Mouse (Mus musculus) kidney, adult 18-20 months (tissue): ENCODE measurements around the gene Caskin1.
A peak's percentile ranks its signal among the peaks of the same experiment; 100 is the strongest.

ENCODE experiments used
- DNase-seq: peaks from one replicate; pipeline ENCODE4 v3.0.0; 2021

Gene Caskin1

GRCm38 (mm10) chr17:24496026-24496425 lies 7.6 kb downstream of the Caskin1 start:
- DNase-seq, result no peak

- no peak for DNase-seq
These were observed 13.8 kb downstream of the Caskin1 start for GRCm38 (mm10) chr17:24502208-24502607.

DNA sequence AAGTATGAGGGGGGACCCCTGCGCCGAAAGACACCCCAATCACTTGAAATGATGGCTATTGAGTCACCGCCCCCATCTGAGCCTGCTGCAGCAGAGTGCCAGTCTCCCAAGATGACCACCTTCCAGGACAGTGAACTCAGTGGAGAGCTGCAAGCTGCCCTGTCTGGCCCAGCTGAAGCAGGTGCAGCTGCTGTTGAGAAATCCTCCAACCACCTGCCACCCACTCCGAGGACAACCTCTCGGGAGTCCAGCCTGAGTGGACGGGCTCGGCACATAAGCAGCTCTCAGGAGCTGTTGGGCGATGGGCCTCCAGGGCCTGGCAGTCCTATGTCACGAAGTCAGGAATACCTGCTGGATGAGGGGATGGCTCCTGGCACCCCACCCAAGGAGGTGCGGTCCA lies 15.7 kb downstream of the Caskin1 start:
- DNase-seq, result no peak

DNA sequence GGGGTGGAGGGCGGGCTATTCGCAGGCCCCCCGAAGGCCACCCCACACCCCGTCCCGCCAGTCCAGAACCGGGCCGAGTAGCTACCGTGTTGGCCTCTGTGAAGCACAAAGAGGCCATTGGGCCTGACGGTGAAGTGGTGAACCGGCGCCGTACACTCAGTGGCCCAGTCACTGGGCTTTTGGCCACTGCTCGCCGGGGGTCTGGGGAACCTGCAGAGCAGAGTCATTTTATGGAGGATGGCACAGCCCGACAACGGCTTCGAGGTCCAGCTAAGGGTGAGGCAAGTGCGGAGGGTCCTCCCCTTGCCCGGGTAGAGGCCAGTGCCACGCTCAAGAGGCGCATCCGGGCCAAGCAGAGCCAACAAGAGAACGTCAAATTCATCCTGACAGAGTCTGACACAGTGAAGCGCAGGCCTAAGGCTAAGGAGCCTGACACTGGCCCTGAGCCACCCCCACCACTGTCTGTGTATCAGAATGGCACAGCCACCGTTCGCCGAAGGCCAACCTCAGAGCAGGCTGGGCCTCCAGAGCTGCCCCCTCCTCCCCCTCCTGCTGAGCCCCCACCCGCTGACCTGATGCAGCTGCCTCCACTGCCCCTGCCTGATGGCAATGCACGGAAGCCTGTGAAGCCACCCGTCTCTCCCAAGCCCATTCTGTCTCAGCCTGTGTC lies 17.0 kb downstream of the Caskin1 start:
- DNase-seq, result no peak

GRCm38 (mm10) chr17:24506332-24507070 lies 18.1 kb downstream of the Caskin1 start:
- DNase-seq, result no peak

DNA sequence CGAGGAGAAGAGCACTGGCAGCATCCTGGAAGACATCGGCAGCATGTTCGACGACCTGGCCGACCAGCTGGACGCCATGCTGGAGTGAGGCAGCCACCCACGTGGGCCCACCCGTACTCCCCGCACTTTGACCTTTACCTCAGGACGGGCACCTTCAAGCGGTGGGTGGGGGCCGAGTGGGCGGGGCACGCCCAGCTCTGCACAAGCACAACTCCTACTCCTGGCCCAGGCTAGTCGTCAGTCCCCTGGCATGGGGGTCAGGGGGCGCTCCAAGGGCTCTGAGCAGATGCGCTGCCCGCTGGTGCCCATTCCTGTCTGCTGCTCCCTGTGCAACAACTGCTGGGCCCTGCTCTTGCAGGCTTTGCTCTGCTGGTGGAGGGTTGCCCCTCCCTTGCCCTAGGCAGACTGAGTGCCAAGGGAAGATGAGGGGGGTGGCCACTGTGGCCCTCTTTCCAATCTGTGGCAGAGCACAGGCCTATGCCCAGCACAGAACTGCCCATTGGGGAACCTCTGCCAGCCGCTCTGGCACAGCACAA lies 18.8 kb downstream of the Caskin1 start:
- DNase-seq, result no peak

DNA sequence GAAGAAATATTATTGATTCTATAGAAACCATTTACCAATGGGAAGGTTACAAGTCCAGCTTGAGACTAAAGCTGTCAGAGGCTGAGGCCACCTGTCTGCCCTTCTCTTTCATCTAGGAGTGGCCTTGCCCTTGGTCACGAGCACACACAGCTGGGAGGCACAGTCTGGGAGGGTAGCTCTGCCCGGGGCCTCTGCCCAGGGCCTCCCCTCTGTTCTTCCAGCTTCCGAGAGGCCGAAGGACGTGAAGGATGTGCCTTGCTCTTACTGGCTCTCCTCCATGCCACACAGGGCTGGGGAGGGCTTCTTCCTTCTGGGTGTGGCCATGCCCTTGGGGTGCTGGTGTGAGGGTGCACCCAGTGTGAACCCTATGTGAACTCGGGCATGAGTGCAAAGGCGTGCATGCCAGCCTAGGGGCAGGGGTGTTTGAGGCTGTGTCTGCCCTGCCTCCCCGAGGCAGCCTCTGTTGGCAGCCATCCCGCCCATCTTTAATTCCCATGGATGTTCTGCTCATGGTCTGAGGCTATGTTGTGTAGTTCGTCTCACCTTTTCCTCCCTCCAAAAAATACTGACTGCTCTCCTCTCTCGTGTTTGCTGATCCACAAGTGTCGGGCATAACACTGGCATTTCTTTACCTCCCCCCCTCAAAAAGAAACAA lies 19.5 kb downstream of the Caskin1 start:
- no peak for DNase-seq

DNA sequence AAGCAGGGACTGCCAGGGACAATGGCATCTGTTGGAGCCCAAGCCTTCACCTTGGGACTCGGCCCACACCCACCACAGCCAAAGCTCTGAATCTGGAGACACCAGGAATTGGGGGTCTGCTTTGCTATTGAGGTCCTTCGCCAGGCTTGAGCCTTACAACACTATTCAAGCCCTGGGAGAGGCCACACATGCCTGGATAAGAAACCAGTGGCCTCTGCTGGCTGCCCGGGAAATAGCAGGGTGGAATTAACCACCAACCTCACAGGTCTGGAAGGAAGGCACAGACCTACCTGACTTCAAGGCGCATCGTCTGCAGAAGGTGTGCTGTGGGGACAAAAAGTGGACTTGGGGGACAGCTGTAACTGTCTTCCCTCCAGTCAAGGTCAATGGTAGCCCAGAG lies 25.2 kb downstream of the Caskin1 start:
- peak; percentile 72 for DNase-seq

DNA sequence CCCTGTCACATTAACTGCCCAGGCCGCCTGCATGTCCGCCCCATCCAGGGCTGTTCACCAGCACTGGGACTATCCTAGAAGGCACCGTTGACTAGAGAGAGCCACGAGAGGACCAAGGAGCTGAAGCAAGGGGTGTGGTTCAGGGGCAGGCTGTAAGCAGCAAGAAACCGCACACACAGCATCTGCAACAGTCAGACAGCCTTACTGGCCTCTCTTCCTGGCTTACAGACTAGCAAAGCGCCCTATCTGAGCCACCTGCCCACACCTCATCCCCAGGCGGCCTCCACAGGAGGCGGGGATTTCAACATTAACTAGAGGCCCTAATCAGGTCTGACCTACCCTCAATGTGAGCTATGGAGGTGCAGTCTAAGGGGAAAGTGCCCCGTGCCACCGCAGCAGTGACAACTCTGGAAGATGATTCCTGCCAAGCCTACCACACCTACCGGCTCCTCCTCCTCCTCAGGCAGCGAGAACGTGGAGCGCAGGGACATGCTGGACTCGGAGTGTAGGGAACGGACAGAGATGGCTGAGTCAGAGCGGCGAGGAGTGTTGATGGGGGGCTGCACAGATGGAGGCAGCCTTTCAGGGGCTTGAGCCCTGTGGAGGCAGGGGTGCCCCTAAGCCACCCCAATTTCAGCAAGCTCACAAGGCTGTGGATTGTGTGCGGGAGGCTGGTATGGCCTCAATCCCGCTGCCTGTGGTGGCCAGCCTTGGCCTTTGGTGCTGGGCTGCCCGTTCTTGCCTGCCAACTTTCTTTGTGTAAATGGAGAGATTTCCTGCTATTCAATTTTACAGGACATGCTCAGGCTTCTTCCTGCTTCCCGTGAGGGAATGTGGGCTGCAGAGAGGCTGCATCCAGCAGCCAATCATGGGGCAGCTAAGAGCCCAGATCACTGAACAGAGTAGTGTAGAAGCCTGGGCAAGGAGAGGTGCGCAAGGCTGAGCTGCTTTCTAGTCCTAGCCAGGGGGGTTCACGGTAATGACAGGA lies 26.2 kb downstream of the Caskin1 start:
- DNase-seq, result peak; percentile 10

GRCm38 (mm10) chr17:24520450-24520849 lies 32.0 kb downstream of the Caskin1 start:
- DNase-seq, result no peak

DNA sequence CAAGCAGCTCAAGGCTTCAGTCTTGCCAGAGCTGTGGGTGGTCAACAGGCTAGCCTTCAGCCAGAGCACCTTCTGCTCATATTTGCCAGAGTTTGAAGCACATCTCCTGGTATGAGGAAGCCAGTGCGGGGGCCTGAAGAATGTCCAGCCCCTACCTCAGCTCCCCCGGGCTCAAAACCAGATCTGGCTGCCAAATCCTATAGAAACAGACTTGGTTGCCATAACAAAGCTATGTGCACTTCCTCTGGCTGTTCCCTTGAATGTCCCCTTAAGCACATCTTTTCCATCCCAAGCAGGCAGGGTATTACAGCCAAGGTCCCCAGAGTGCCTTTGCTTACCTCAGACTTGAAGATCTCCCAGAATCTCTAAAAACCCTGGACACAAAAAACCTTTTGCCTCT lies 36.3 kb downstream of the Caskin1 start:
- DNase-seq, result no peak

- DNase-seq, result no peak
These were observed 38.9 kb downstream of the Caskin1 start for GRCm38 (mm10) chr17:24527315-24527714.

DNA sequence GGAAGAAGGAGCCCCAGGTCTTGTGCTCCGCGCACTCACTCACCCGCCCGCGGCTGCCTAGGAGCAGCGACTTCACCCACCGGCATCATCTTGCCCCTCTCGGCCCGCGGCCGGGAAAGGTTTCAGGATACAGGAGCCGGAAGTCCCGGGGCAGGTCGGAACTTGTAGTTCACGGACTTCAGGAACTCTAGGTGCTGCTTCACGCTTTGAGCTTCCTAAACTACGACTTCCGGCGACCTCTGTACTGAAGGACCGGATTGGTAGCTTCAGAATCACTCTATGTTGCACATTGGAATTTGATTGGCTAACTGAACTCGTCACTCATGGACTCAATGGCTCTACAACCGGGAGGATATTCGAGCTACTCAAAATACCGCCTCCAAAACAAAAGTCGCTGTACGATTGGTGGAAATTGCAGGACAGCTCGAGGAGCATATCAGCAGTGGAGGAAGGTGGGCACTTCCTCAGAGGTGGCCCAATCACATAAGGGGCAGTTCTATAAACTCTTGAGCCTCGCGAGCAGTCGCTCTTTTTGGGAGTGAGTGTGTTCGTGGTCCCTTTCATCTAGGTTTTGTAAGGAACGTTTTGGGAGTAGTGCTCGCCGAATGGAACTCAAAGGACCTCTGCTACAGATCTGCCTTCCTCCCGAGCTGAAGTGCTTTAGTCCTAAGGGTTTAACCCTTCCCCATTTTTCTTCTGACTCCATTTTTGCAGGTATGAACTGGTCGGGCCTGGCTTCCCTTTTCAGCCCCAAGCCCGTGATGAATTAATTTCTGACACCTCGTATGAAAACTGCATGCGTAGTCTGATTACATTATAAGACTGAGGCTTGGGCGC lies 39.5 kb downstream of the Caskin1 start, which contains the start of gene Traf7:
Gene Traf7 (minus strand): TSS at position 216 of the 837 bp plus-strand sequence.
- peak; percentile 91 for DNase-seq

- DNase-seq, result no peak
These were observed 40.1 kb downstream of the Caskin1 start for GRCm38 (mm10) chr17:24528560-24528918.

GRCm38 (mm10) chr17:24529007-24529451 lies 40.6 kb downstream of the Caskin1 start:
- DNase-seq, result peak; percentile 69

DNA sequence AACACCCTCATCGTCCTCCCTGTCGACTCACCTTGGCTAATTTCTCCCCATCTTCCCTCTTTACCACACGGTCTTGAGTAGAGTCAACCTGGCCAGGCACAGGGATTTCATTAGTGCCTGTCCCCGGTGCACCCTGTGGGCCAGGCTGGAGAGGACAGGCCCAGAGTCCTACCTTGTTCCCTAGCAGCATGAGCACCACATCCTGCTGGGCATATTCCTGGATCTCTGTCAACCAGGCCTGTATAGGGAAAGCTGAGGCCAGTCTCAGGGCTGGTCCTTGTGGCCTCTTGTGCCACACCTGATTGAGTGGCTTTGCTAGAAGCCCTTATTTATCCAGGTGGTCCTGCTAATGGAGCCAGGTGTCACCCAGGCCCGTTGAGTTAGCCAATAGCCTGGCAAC lies 41.5 kb downstream of the Caskin1 start:
- DNase-seq, result no peak

DNA sequence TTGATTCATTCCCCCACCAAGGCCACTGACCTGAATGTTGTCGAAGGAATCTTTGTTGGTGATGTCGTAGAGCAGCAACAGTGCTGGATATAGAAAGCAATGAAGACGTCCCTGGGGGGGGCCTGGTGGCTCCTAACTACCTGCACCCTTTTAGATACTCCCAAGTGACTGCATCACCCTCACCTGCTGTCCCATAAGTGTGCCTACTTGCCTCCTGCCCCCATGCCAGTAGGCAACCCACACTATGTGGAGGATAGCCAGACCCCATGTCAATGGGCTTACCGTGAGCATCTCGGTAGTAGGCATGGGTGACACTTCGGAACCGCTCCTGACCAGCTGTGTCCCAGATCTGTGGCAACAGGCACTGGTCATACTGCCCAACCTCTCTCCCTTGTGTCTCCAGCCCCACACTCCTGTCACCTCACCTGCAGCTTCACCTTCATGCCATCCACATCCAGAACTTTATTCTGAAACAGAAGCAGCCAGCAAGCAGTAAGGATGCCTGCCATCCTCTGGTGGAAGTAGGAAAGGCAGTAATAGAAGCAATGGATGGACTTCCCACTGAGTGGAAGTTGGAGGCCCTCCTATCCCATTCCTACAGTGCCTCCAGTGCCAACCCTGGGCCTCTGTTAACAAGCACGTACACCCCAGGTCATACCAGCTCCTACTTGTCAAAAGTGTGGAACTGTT lies 42.1 kb downstream of the Caskin1 start:
- no peak for DNase-seq

DNA sequence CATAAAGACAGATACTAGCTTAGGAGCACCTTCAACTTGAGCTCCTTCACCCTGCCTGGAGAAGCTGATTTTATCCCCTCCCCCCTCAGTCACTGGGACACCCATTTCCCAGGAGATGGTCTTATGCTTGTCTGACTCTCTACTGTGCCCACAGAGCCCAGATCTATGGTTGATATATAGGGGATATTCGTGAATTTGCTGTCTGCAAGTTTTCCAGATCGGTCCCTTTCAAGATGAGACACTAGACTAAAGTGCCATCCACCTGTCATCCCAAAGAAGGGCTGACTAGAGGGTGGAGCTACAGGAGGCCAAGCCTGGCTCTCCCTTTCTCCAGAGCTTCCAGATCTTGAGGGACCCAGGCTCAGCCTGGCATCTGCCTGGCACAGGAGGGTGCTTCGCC lies 42.7 kb downstream of the Caskin1 start:
- no peak for DNase-seq

- DNase-seq, result no peak
These were observed 43.6 kb downstream of the Caskin1 start for GRCm38 (mm10) chr17:24532045-24532444.

GRCm38 (mm10) chr17:24533099-24533992 lies 44.9 kb downstream of the Caskin1 start:
- peak; percentile 87 for DNase-seq
